Comparison of ENCODE assay signal across 13 mouse cellular contexts in genomic region chr14:29971993-29972392, GRCm38 (mm10). TPM values are rescaled to one million over a fixed set of nuclear protein-coding genes. Genes with fewer than 3 reads are reported as not detected.
"Had no signal": no experiment of that assay in that cellular context is flagged by ENCODE, and none has a peak within 500 bp of the region (broad histone marks: within the 10 kb centered on the region; RNA-seq: fewer than 3 reads in every experiment).

No protein-coding gene starts in this region.

- DNase-seq: liver, embryonic 13.5 days; lung, embryonic 14.5 days; lung, postnatal 10 days; midbrain, embryonic 14.5 days; retina, postnatal 1 day; right cerebral cortex, adult 18-20 months; right cerebral cortex, postnatal 25 days; right cerebral cortex, postnatal 4 days; spleen, adult 18-20 months; thymus, adult 2 months; thymus, postnatal 25 days; thymus, postnatal 4 days had no signal

RNA-seq across cellular contexts. Expression of gene Il17rb, which starts 36.7 kb away (rescaled TPM):
- total RNA-seq: megakaryocyte-erythroid progenitor cell, adult 5-6 weeks had no signal
